Mouse (Mus musculus) MEL (cell line): ENCODE results near the gene Ano10. TPM values are rescaled to one million over a fixed set of nuclear protein-coding genes. Genes with fewer than 3 reads are reported as not detected.

ENCODE experiments used
- DNase-seq: peaks from one replicate; pipeline ENCODE4 v3.0.0; 2011; ENCODE audit warnings: low read depth, low spot score
- H3K27ac ChIP-seq: 2 replicates; pipeline ENCODE4 v1.5.1; 2012; ENCODE audit warnings: low read depth, mild to moderate bottlenecking, control low read depth, low read length, moderate library complexity; ENCODE audit not compliant: control insufficient read depth
- H3K27me3 ChIP-seq, 2 experiments: fragments of 150-350 bp in 1 of 2; sonication (generic) in 1 of 2; 2 replicates each; pipeline ENCODE4 v1.6.1; 2012; ENCODE audit warnings: low read length in 2 of 2, mild to moderate bottlenecking in 2 of 2, improper control_type of control experiment in 1 of 2, moderate library complexity in 1 of 2; ENCODE audit not compliant: insufficient read depth in 2 of 2, control insufficient read depth in 1 of 2
- H3K36me3 ChIP-seq, 2 experiments: 2 replicates each; pipeline ENCODE4 v1.6.1; 2012 to 2014; ENCODE audit warnings: low read length in 2 of 2, improper control_type of control experiment in 1 of 2, inconsistent platforms in 1 of 2, mild to moderate bottlenecking in 1 of 2; ENCODE audit not compliant: insufficient read depth in 2 of 2, control insufficient read depth in 1 of 2
- H3K4me1 ChIP-seq, 2 experiments: fragments of 150-350 bp in 1 of 2; sonication (generic) in 1 of 2; 2 replicates each; pipeline ENCODE4 v1.6.1; 2012; ENCODE audit warnings: low read length in 2 of 2, improper control_type of control experiment in 1 of 2, mild to moderate bottlenecking in 1 of 2; ENCODE audit not compliant: insufficient read depth in 2 of 2, control insufficient read depth in 1 of 2
- H3K4me3 ChIP-seq, 2 experiments: fragments of 150-350 bp in 1 of 2; sonication (generic) in 1 of 2; 2 replicates each; pipeline ENCODE4 v1.5.1; 2012; ENCODE audit warnings: low read depth in 2 of 2, low read length in 2 of 2, mild to moderate bottlenecking in 2 of 2, moderate library complexity in 2 of 2, control low read depth in 1 of 2, improper control_type of control experiment in 1 of 2; ENCODE audit not compliant: control insufficient read depth in 1 of 2, insufficient read depth in 1 of 2
- H3K79me2 ChIP-seq: 2 replicates; pipeline ENCODE4 v1.6.1; 2012; ENCODE audit warnings: mild to moderate bottlenecking, low read length, moderate library complexity; ENCODE audit not compliant: control insufficient read depth, poor library complexity, insufficient read depth
- H3K9ac ChIP-seq: 2 replicates; pipeline ENCODE4 v1.6.1; 2012; ENCODE audit warnings: low read depth, mild to moderate bottlenecking, control low read depth, low read length, moderate library complexity; ENCODE audit not compliant: control insufficient read depth, poor library complexity, severe bottlenecking
- H3K9me3 ChIP-seq: fragments of 150-350 bp; sonication (generic); replicated peaks from 2 replicates; pipeline ENCODE4 v1.6.1; 2012; ENCODE audit warnings: mild to moderate bottlenecking, low read length, improper control_type of control experiment, moderate library complexity; ENCODE audit not compliant: insufficient read depth
- CTCF ChIP-seq, 3 experiments: IDR thresholded peaks in 2 of 3; conservative IDR thresholded peaks in 1 of 3; 2 replicates each; pipeline ENCODE4 v1.5.1; 2011 to 2012; ENCODE audit warnings: low read length in 3 of 3, low read depth in 2 of 3, mild to moderate bottlenecking in 2 of 3, improper control_type of control experiment in 1 of 3, inconsistent platforms in 1 of 3, mixed read lengths in 1 of 3, moderate library complexity in 1 of 3; ENCODE audit not compliant: control insufficient read depth in 1 of 3, insufficient read depth in 1 of 3, poor library complexity in 1 of 3, severe bottlenecking in 1 of 3
- EP300 ChIP-seq, 2 experiments: IDR thresholded peaks; 2 replicates each; pipeline ENCODE4 v1.6.1; 2011; ENCODE audit warnings: improper control_type of control experiment in 2 of 2, low read length in 2 of 2, low read depth in 1 of 2, mild to moderate bottlenecking in 1 of 2
- ETS1 ChIP-seq: IDR thresholded peaks from 2 replicates; pipeline ENCODE4 v1.6.1; 2012; ENCODE audit warnings: low read depth, mild to moderate bottlenecking, inconsistent platforms, low read length, improper control_type of control experiment, moderate library complexity
- GABPA ChIP-seq: IDR thresholded peaks from 2 replicates; pipeline ENCODE4 v1.6.1; 2012; ENCODE audit warnings: low read depth, mild to moderate bottlenecking, inconsistent platforms, low read length, improper control_type of control experiment, moderate library complexity
- JUND ChIP-seq: IDR thresholded peaks from 2 replicates; pipeline ENCODE4 v1.6.1; 2011; ENCODE audit warnings: low read depth, mild to moderate bottlenecking, improper control_type of control experiment, low read length
- MAX ChIP-seq: IDR thresholded peaks from 2 replicates; pipeline ENCODE4 v1.6.1; 2011; ENCODE audit warnings: low read length, improper control_type of control experiment
- MAZ ChIP-seq: IDR thresholded peaks from 2 replicates; pipeline ENCODE4 v1.6.1; 2012; ENCODE audit warnings: low read depth, mild to moderate bottlenecking, inconsistent platforms, low read length, improper control_type of control experiment
- MXI1 ChIP-seq: IDR thresholded peaks from 2 replicates; pipeline ENCODE4 v1.6.1; 2011; ENCODE audit warnings: mild to moderate bottlenecking, low read depth, low read length, improper control_type of control experiment
- MYB ChIP-seq: IDR thresholded peaks from 2 replicates; pipeline ENCODE4 v1.6.1; 2011; ENCODE audit warnings: mild to moderate bottlenecking, low read depth, low read length, improper control_type of control experiment
- NRF1 ChIP-seq: IDR thresholded peaks from 2 replicates; pipeline ENCODE4 v1.6.1; 2014; ENCODE audit warnings: low read depth, mild to moderate bottlenecking, inconsistent platforms, low read length, improper control_type of control experiment, moderate library complexity; ENCODE audit not compliant: poor library complexity, insufficient read depth, severe bottlenecking
- POLR2AphosphoS2 ChIP-seq: IDR thresholded peaks from 2 replicates; pipeline ENCODE4 v1.6.1; 2011; ENCODE audit warnings: low read length, improper control_type of control experiment
- RAD21 ChIP-seq: IDR thresholded peaks from 2 replicates; pipeline ENCODE4 v1.6.1; 2011; ENCODE audit warnings: mild to moderate bottlenecking, low read depth, low read length, improper control_type of control experiment
- SMC3 ChIP-seq: IDR thresholded peaks from 2 replicates; pipeline ENCODE4 v1.6.1; 2011; ENCODE audit warnings: low read depth, low read length, improper control_type of control experiment
- TAL1 ChIP-seq: IDR thresholded peaks from 2 replicates; pipeline ENCODE4 v1.6.1; 2012; ENCODE audit warnings: mild to moderate bottlenecking, inconsistent platforms, low read length, moderate library complexity, mixed read lengths
- UBTF ChIP-seq: IDR thresholded peaks from 2 replicates; pipeline ENCODE4 v1.6.1; 2012; ENCODE audit warnings: low read depth, mild to moderate bottlenecking, inconsistent platforms, low read length, improper control_type of control experiment, moderate library complexity, borderline replicate concordance; ENCODE audit not compliant: insufficient read depth
- ZC3H11A ChIP-seq: IDR thresholded peaks from 2 replicates; pipeline ENCODE4 v1.6.1; 2012; ENCODE audit warnings: low read depth, mild to moderate bottlenecking, inconsistent platforms, low read length, improper control_type of control experiment
- ZKSCAN1 ChIP-seq: IDR thresholded peaks from 2 replicates; pipeline ENCODE4 v1.6.1; 2012; ENCODE audit warnings: low read depth, mild to moderate bottlenecking, inconsistent platforms, low read length, improper control_type of control experiment, moderate library complexity
- ZMIZ1 ChIP-seq: IDR thresholded peaks from 2 replicates; pipeline ENCODE4 v1.6.1; 2012; ENCODE audit warnings: low read depth, mild to moderate bottlenecking, inconsistent platforms, low read length, improper control_type of control experiment, moderate library complexity
- ZNF384 ChIP-seq: IDR thresholded peaks from 2 replicates; pipeline ENCODE4 v1.6.1; 2012; ENCODE audit warnings: low read depth, mild to moderate bottlenecking, inconsistent platforms, low read length, improper control_type of control experiment
- polyA plus RNA-seq, 2 experiments: library from polyadenylated mRNA; stranded (reverse) in 1 of 2; unstranded in 1 of 2; fragments of >175 nt in 1 of 2; fragments of >200 nt in 1 of 2; gene quantifications; 2 replicates each; pipeline versions ENCODE4 v1.2.1 to v1.2.4; 2012; ENCODE audit warnings: low replicate concordance in 2 of 2, low read depth in 1 of 2; ENCODE audit not compliant: insufficient read length in 2 of 2, insufficient read depth in 1 of 2, missing spikeins in 1 of 2
- total RNA-seq: library from RNA; depleted of rRNA; stranded (reverse); fragments of 300-350 nt; gene quantifications from 2 replicates; pipeline ENCODE4 v1.2.3, GENCODE M21; 2012

Ano10 gene
- total and polyA plus RNA-seq, 3 experiments = 0.54 to 3.1 TPM; not detected in 1

DNA sequence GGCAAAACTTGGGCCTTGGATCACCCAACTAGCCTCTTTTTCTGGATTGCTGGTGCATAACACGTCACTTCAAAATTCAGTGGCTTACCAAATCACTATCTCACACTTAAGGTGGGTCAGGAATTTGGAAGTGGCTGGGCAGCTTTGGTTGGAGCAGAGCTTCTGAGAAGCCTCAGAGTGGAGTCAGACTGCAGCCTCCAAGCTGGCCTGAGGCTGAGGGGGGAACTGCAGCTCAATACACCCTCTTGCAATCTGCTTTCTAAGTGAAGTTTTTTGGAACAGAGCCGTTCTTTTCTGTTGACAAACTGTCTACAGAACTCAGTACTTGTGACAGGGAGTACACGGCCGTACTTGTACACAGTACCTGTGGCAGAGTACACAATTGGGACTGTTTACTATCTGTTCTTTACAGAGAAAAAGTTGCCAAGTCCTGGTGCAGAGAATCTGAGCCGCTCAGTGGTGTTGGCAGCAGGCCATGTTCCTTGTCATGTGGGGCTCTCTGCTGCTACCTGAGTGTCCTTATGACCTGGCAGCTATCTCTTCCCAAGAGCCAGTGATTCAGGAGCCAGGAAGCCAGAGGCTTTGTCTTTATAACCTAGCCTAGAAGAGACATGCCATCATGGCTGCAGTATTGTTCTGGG, 99.1 kb downstream of the Ano10 start:
- H3K79me2 ChIP-seq = no peaks in the 10 kb centered on the region
- no peak for TF ChIP-seq ZC3H11A
- TF ChIP-seq MAX = no peak
- TF ChIP-seq UBTF = no peak
- TF ChIP-seq NRF1 = no peak
- TF ChIP-seq MYB = no peak
- no peak for TF ChIP-seq MXI1
- TF ChIP-seq JUND = no peak
- no peak for TF ChIP-seq EP300 (IDR thresholded peaks at IDR 0.05; ENCODE audit: low read depth in 1 of 2, low read length in 2 of 2)
- TF ChIP-seq POLR2AphosphoS2 = no peak
- TF ChIP-seq MAZ = no peak
- no peak for TF ChIP-seq RAD21
- no peak for TF ChIP-seq TAL1
- no peak for TF ChIP-seq ZMIZ1
- no peak for TF ChIP-seq GABPA
- no peak for TF ChIP-seq CTCF (IDR thresholded peaks at IDR 0.05 in 2 of 3, conservative IDR thresholded peaks at IDR 0.05 in 1 of 3; ENCODE audit: control insufficient read depth in 1 of 3, insufficient read depth in 1 of 3, low read depth in 2 of 3, low read length in 3 of 3, poor library complexity in 1 of 3, severe bottlenecking in 1 of 3)
- TF ChIP-seq ZNF384 = no peak
- no peak for TF ChIP-seq ZKSCAN1
- TF ChIP-seq SMC3 = no peak
- no peak overlapping the region for H3K4me3 ChIP-seq
- H3K9me3 ChIP-seq = no peaks in the 10 kb centered on the region
- DNase-seq = no peak
- no peaks in the 10 kb centered on the region for H3K4me1 ChIP-seq
- H3K27ac ChIP-seq = no peak overlapping the region
- H3K36me3 ChIP-seq = no peaks in the 10 kb centered on the region
- H3K9ac ChIP-seq = no peak overlapping the region
- no peaks in the 10 kb centered on the region for H3K27me3 ChIP-seq

DNA sequence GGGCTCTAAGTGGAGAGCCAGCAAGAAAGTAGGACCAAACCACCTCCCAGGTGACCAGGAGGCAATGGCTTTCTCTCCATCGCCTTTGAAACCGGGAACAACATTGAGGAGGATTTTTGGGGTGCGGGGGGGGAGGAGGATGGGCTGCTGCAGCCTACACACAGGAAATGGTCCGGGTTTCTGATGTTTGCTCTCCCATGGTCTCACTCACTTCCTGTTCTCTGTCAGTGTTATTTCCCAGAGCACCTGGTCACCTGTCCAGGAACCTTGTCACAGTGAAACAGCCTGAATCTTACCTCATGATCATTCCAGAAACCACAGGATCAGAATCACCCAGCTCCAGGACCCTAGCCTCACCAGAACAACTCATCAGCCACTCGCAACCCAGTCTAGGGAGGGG, 100.4 kb downstream of the Ano10 start:
- Histone ChIP-seq H3K4me1 (no peaks in the 10 kb centered on the region), H3K27me3 (no peaks in the 10 kb centered on the region), H3K79me2 (no peaks in the 10 kb centered on the region), H3K36me3 (no peaks in the 10 kb centered on the region), H3K4me3 (no peak overlapping the region), H3K27ac (no peak overlapping the region), H3K9me3 (no peaks in the 10 kb centered on the region), H3K9ac (no peak overlapping the region)
- TF ChIP-seq ETS1 (no peak), EP300 (IDR thresholded peaks at IDR 0.05; ENCODE audit: low read depth in 1 of 2, low read length in 2 of 2) (no peak), ZNF384 (no peak), ZMIZ1 (no peak), SMC3 (no peak)
- DNase-seq = no peak
